Mouse (Mus musculus) testis, adult 2 months (tissue): ENCODE results near the gene Krtap17-1.

ENCODE experiments used
- CTCF ChIP-seq: fragments of 200-500 bp; IDR thresholded peaks from 2 replicates; pipeline ENCODE4 v1.5.1; 2012; ENCODE audit warnings: low read depth, mild to moderate bottlenecking, inconsistent platforms, low read length, moderate library complexity; ENCODE audit not compliant: control insufficient read depth, insufficient read depth, insufficient replicate concordance
- POLR2A ChIP-seq: fragments of 200-500 bp; IDR thresholded peaks from 2 replicates; pipeline ENCODE4 v1.6.1; 2012; ENCODE audit warnings: low read depth, mild to moderate bottlenecking, inconsistent platforms, low read length, moderate library complexity; ENCODE audit not compliant: control insufficient read depth

GRCm38 (mm10) chr11:100008336-100008735 is 14.5 kb upstream of the Krtap17-1 start:
- TF ChIP-seq POLR2A (no peak), CTCF (no peak)
